Comparison of ENCODE assay signal across 8 mouse cellular contexts in the genomic region with DNA sequence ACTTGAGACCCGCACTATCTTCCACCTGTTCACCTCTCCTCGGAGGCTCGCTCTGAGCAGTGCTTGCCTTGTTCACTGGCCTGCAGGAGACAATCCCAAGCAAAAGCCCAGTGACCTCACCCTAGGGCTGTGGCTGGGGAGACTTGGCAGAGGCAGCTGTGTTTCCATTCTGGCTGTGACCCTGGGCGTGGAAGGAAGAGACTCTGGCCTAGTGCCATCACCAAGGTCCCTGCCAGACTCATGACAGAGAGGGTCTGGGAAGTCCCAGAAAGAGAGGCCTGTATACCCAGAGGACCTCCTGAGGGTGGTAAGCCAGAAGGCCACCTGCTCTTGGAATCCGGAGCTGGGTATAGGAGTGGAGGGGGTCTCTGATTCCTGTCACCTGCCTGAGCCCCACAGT.
DNase-seq lines count a peak whose midpoint lies in the region; ATAC-seq lines count a peak whose summit lies in the region.

No protein-coding gene starts in this region.

- no peak overlapping the region for H3K27ac ChIP-seq in kidney, embryonic 14.5 days (ENCODE audit: low read depth, low read length)
- H3K27ac ChIP-seq in heart, embryonic 11.5 days (ENCODE audit: low read depth, low read length) = no peak overlapping the region

- H3K4me2 ChIP-seq in kidney, embryonic 14.5 days (replicated peaks; ENCODE audit: low read depth, low read length) = no peak overlapping the region
- H3K4me2 ChIP-seq in heart, embryonic 11.5 days = no peak overlapping the region

- H3K9ac ChIP-seq in kidney, embryonic 14.5 days (ENCODE audit: low read depth, low read length) = no peak overlapping the region
- H3K9ac ChIP-seq in heart, embryonic 11.5 days (ENCODE audit: low read depth, low read length) = no peak overlapping the region

- DNase-seq in kidney, adult 18-20 months = peak; percentile 75
- peak; percentile 92 to 97 for DNase-seq in adrenal gland, adult (ENCODE audit: inconsistent age in 2 of 2, low spot score in 1 of 2)
- DNase-seq in kidney, postnatal 4 days = peak; percentile 67 to 79
- peak; percentile 47 for DNase-seq in ovary, postnatal 14 days (ENCODE audit: low spot score)
- DNase-seq in right cerebral cortex, postnatal 25 days = no peak
- DNase-seq in thymus, postnatal 0 days (ENCODE audit: low spot score) = no peak

- H3K4me1 ChIP-seq in kidney, embryonic 14.5 days (ENCODE audit: control insufficient read depth, insufficient read depth, low read length) = no peaks in the 10 kb centered on the region
- no peaks in the 10 kb centered on the region for H3K4me1 ChIP-seq in heart, embryonic 11.5 days (ENCODE audit: control insufficient read depth, insufficient read depth, low read length)

- H3K9me3 ChIP-seq in kidney, embryonic 14.5 days (ENCODE audit: control insufficient read depth, low read length) = no peaks in the 10 kb centered on the region
- H3K9me3 ChIP-seq in heart, embryonic 11.5 days (replicated peaks; ENCODE audit: control insufficient read depth, low read length) = no peaks in the 10 kb centered on the region

- H3K27me3 ChIP-seq in kidney, embryonic 14.5 days (ENCODE audit: control insufficient read depth, insufficient read depth, low read length) = no peaks in the 10 kb centered on the region
- no peaks in the 10 kb centered on the region for H3K27me3 ChIP-seq in heart, embryonic 11.5 days (ENCODE audit: control insufficient read depth, insufficient read depth, low read length)

- H3K36me3 ChIP-seq in kidney, embryonic 14.5 days (ENCODE audit: control insufficient read depth, insufficient read depth, low read length) = no peaks in the 10 kb centered on the region
- H3K36me3 ChIP-seq in heart, embryonic 11.5 days (ENCODE audit: control insufficient read depth, insufficient read depth, low read length) = no peaks in the 10 kb centered on the region

- no peak overlapping the region for H3K4me3 ChIP-seq in kidney, embryonic 14.5 days (ENCODE audit: low read length)
- no peak overlapping the region for H3K4me3 ChIP-seq in heart, embryonic 11.5 days (ENCODE audit: low read depth, low read length)

- no peak for ATAC-seq in kidney, embryonic 14.5 days (ENCODE audit: low FRiP score, low TSS enrichment)
- ATAC-seq in heart, embryonic 11.5 days (replicated peaks; ENCODE audit: insufficient number of reproducible peaks, low FRiP score, low TSS enrichment) = peak; percentile 60; the same call in 1 of the 2 replicates

- 68% methylated on average over 5 of the region's 5 CpGs for WGBS in kidney, embryonic 14.5 days
- 64% methylated on average over 5 of the region's 5 CpGs for WGBS in heart, embryonic 11.5 days (ENCODE audit: insufficient replicate concordance)

Comparison
In these comparisons a context has a peak if more than half of its experiments do, and no peak if none do; other contexts are left out.
1. DNase-seq: peak in kidney, adult 18-20 months (single experiment), adrenal gland, adult (2 of 2), kidney, postnatal 4 days (2 of 2) and ovary, postnatal 14 days (single experiment); none in right cerebral cortex, postnatal 25 days (single experiment) and thymus, postnatal 0 days (single experiment).